Mouse (Mus musculus): ENCODE data around the gene Gm2310. TPM values are rescaled to one million over a fixed set of nuclear protein-coding genes. Genes with fewer than 3 reads are reported as not detected.

Gm2310 gene
- not detected in 2 replicates for polyA plus RNA-seq (2012; rRNA removed)

GRCm38 (mm10) chr15:8519853-8520252 is at the start of gene Gm2310:
Gene Gm2310 (minus strand): TSS chr15:8519953.

Other genes with a start within 250 kb of the Gm2310 start
- gene Nipbl, start 75.5 kb downstream of the Gm2310 start, polyA plus RNA-seq (2012; rRNA removed) = 24.5 and 26.9 TPM in 2 replicates
- gene Slc1a3, start 190.8 kb upstream of the Gm2310 start, polyA plus RNA-seq (2012; rRNA removed) = 22.8 and 30.4 TPM in 2 replicates